Mouse (Mus musculus): ENCODE results near the gene Klf11.

GRCm38 (mm10) chr12:24707480-24707802 lies 56.4 kb downstream of the Klf11 start:
- TF ChIP-seq POLR2A (IDR thresholded peaks at IDR 0.05; ENCODE audit: borderline replicate concordance, extremely low read depth, low read depth, low read length), result no peak
- no peak for TF ChIP-seq CTCF (IDR thresholded peaks at IDR 0.05; ENCODE audit: insufficient read depth, low read length)
